Mouse (Mus musculus) cortical plate, adult 2 months (tissue): ENCODE measurements around the gene Dst. TPM values are rescaled to one million over a fixed set of nuclear protein-coding genes. Genes with fewer than 3 reads are reported as not detected.

Experiments
- H3K27ac ChIP-seq: fragments of 200-500 bp; 2 replicates; pipeline ENCODE4 v1.5.1; 2012; ENCODE audit warnings: low read length, control low read depth, inconsistent platforms; ENCODE audit not compliant: insufficient read depth
- H3K4me1 ChIP-seq: fragments of 200-500 bp; 2 replicates; pipeline ENCODE4 v1.6.1; 2011; ENCODE audit warnings: low read length; ENCODE audit not compliant: control insufficient read depth, insufficient read depth
- H3K4me3 ChIP-seq: fragments of 200-500 bp; 2 replicates; pipeline ENCODE4 v1.5.1; 2011; ENCODE audit warnings: mild to moderate bottlenecking, low read length, control low read depth; ENCODE audit not compliant: insufficient read depth
- CTCF ChIP-seq: fragments of 200-500 bp; IDR thresholded peaks from 2 replicates; pipeline ENCODE4 v1.5.1; 2011; ENCODE audit warnings: mild to moderate bottlenecking, control low read depth, low read length; ENCODE audit not compliant: insufficient read depth; ENCODE audit errors: extremely low read depth
- POLR2A ChIP-seq: fragments of 200-500 bp; IDR thresholded peaks from 2 replicates; pipeline ENCODE4 v1.6.1; 2011; ENCODE audit warnings: mild to moderate bottlenecking, low read length, control low read depth; ENCODE audit not compliant: insufficient read depth; ENCODE audit errors: extremely low read depth
- polyA plus RNA-seq: library from polyadenylated mRNA; depleted of rRNA; stranded (reverse); fragments of >200 nt; gene quantifications from 2 replicates; pipeline ENCODE4 v1.2.3, GENCODE M21; 2012

Gene Dst
- polyA plus RNA-seq, 1 experiment = 88.5 TPM

DNA sequence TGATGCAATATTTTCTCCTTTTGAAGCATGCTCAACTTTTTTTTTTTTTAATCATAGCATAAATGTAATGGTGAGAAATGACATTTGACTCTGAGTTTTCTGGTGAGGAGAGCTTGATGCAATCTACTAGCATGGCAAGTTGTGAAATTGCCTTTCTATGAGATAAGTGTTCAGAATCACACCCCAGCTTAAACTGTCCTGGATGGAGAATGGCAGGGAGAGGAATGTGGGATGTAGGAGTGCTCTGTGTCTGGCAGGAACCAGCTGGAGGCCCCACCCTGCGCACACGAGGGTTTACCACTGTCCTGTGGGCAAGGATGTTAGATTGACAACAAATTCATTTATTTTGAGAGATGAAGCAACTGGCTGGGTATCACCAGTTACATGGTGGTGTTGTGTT is 202.8 kb downstream of the Dst start:
- TF ChIP-seq CTCF = no peak
- TF ChIP-seq POLR2A = no peak
- Histone ChIP-seq H3K4me3 (no peak overlapping the region), H3K4me1 (peaks cover 4% of the 10 kb centered on the region), H3K27ac (no peak overlapping the region)

- peaks cover 10% of the 10 kb centered on the region for H3K4me1 ChIP-seq
- no peak overlapping the region for H3K4me3 ChIP-seq
- TF ChIP-seq CTCF (no peak), POLR2A (no peak)
- H3K27ac ChIP-seq = no peak overlapping the region
Observed at GRCm38 (mm10) chr1:34111954-34112353, 203.9 kb downstream of the Dst start.

GRCm38 (mm10) chr1:34116444-34116843 is 208.4 kb downstream of the Dst start:
- Histone ChIP-seq H3K4me3 (no peak overlapping the region), H3K4me1 (peaks cover 8% of the 10 kb centered on the region), H3K27ac (no peak overlapping the region)
- no peak for TF ChIP-seq CTCF
- no peak for TF ChIP-seq POLR2A

DNA sequence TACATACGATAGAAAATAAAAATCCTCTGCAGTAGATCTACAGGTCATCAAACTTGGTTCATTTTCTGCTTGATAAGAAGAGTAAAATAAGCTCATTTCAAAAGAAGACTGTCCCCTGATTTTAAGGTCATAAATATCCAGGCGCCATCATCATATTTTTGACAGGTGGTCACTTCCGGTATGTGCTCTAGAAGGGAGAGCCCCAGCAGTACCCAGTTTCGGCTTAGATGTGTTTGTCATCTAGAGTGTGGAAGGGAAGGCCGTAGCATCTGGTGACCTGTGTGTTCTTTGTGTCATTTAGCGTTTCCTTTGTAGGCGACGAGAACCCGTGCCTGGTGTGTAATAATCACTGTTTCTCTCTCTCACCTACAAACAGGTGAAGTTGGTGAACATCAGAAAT is 209.0 kb downstream of the Dst start:
- TF ChIP-seq CTCF (no peak), POLR2A (no peak)
- Histone ChIP-seq H3K27ac (no peak overlapping the region), H3K4me1 (peaks cover 8% of the 10 kb centered on the region), H3K4me3 (no peak overlapping the region)

DNA sequence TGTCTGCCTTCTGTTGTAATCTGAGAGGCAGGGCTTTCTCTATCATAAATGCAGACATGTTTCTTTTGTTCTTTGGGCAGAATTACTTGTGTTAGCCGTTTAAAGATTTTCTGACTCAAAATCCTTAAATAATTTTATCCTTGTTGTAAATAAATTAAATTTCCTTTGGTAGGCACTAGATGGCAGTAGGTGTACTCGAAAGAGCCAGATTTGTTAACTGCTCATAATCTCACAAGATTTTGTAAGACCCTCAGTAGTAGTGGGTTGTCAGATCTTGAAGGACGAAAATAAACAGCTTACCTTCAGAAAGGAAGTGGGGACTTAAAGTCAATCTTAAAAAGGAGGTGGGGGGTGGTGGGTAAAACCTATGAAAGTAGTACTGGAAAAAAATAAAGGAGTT is 209.7 kb downstream of the Dst start:
- Histone ChIP-seq H3K4me3 (no peak overlapping the region), H3K27ac (no peak overlapping the region), H3K4me1 (peaks cover 8% of the 10 kb centered on the region)
- TF ChIP-seq POLR2A (no peak), CTCF (no peak)

DNA sequence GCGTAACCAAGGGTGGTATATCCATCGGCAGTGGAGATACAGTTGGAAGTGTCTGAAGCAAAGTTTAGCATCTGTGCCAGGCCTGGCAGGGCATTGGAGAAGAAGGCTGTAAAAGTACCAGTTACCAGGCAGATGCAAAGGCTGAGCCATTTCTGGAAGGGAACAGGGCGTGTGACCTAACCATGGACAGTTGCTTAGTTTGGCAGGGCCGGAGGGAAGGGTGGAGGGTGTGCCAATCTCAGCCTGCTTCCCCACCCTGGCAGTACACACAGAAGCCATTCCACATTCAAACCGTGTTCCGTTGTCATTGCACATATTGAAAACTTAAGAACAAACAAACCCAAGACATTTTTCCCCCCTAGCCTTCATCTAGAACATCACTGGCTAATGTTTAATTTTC is 212.0 kb downstream of the Dst start:
- Histone ChIP-seq H3K4me3 (no peak overlapping the region), H3K4me1 (peaks cover 10% of the 10 kb centered on the region), H3K27ac (no peak overlapping the region)
- TF ChIP-seq POLR2A (no peak), CTCF (no peak)

GRCm38 (mm10) chr1:34120602-34121001 is 212.6 kb downstream of the Dst start:
- TF ChIP-seq CTCF (no peak), POLR2A (no peak)
- peaks cover 10% of the 10 kb centered on the region for H3K4me1 ChIP-seq
- H3K4me3 ChIP-seq = no peak overlapping the region
- H3K27ac ChIP-seq = no peak overlapping the region

GRCm38 (mm10) chr1:34121157-34122015 is 213.4 kb downstream of the Dst start:
- Histone ChIP-seq H3K27ac (no peak overlapping the region), H3K4me1 (peaks cover 7% of the 10 kb centered on the region), H3K4me3 (peak overlapping the region; percentile 2; the same call in 1 of the 2 replicates)
- TF ChIP-seq POLR2A (no peak), CTCF (no peak)

DNA sequence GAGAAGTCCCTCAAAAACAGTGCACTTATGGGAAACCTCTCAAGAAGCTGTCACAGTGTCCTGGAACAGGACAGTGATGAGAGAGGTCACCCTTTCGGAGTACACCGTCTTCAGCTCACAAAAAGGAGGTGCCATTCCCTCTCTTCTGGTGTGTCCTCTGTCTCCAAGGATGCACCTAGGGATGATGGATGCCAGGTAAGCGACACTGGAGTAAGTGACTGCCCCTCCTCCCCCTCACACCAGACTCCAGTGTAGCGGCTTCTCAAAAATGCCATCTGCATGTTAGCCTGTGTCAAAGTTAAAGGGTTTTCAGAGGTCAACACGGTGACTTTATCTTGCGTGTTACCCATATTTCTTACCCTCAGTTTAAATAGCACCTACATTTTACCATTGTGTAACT is 214.2 kb downstream of the Dst start:
- peaks cover 5% of the 10 kb centered on the region for H3K4me1 ChIP-seq
- H3K27ac ChIP-seq = no peak overlapping the region
- TF ChIP-seq CTCF (no peak), POLR2A (no peak)
- H3K4me3 ChIP-seq = no peak overlapping the region

- H3K4me3 ChIP-seq = no peak overlapping the region
- no peak overlapping the region for H3K27ac ChIP-seq
- H3K4me1 ChIP-seq = peaks cover 6% of the 10 kb centered on the region
- no peak for TF ChIP-seq CTCF
- TF ChIP-seq POLR2A = no peak
Observed at GRCm38 (mm10) chr1:34122905-34123304, 214.9 kb downstream of the Dst start.
